Mouse (Mus musculus): ENCODE results near the gene Cux2. TPM values are rescaled to one million over a fixed set of nuclear protein-coding genes. Genes with fewer than 3 reads are reported as not detected.
A peak's percentile ranks its signal among the peaks of the same experiment; 100 is the strongest.

Gene Cux2
- total RNA-seq, 2 experiments from 2014 or later = 23.5 to 25.1 TPM

DNA sequence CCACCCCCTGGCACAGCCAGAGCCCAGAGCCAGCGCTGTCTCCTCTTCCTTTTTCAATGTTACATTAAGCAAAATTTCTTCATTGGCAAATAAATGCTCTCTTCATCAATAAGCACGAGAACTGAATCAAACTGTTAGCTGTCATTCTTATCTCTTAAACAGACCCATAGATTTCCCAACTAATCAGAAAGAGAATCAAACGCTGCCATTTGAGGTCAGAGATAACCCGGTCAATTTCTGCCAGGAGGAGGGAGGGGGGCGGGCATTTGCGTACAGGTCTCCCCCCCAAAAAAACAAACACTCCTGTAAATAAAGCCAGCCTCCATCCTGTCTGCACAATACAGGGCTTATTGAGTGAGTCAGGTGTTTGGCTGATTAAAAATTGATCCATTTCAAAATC lies 33.2 kb downstream of the Cux2 start:
- DNase-seq = no peak

DNA sequence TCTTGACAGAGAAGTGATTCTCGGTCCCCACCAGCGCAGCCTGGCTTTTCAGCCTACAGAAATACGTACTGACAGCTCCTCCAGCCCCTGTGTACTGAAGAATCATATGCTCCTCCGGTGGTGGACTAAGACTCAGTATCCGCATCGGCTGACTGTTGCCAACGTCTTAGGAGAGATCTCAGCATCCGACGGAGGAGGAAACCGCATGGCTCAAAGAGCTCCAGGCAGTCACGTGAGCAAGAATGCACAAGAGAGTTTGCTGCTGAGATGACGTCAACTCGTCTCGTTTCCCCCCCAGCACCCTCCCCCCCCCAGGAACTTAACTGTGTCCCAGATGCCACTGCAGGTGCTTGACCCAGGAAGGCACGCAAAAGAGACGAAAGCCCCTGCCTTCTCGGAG lies 34.8 kb downstream of the Cux2 start:
- DNase-seq = no peak

DNA sequence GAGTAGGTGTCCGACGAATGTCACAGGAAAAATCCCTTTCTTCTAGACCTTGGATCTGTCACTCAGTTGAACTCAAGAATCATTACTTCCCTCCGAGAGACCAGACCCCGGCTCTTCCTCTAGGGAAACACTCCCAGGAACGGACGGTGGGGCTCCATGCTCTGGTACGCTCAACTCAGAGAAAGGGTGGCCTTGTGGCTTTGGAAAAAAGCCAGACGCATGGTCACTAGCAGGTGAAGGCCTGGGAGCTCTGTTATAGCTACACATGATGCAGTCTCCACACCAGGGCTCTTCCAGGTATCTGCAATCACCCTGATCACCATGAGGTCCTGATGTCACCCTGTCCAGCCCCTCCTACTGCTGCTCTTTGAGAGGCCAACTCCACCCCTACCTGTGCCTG lies 35.2 kb downstream of the Cux2 start:
- peak; percentile 64 for DNase-seq

DNA sequence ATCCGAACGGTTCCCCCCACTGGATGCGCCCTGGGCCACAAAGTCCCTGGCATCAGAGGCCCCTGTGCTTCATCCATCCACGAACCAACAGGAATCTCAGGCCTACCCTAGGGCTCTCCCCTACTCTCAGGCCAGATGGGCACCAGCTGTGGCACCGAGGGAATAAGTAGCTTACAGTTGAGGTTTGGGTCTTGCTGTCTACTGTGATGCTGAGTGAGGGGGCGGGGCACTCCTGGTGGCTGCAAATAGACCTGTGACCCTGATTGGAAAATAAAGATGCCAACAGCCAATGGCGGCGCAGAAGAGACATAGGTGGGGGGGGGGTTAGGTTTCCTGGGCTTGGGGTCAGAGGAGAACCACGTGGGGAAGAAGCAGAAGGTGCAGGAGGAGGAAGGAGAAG lies 38.6 kb downstream of the Cux2 start:
- no peak for DNase-seq

DNA sequence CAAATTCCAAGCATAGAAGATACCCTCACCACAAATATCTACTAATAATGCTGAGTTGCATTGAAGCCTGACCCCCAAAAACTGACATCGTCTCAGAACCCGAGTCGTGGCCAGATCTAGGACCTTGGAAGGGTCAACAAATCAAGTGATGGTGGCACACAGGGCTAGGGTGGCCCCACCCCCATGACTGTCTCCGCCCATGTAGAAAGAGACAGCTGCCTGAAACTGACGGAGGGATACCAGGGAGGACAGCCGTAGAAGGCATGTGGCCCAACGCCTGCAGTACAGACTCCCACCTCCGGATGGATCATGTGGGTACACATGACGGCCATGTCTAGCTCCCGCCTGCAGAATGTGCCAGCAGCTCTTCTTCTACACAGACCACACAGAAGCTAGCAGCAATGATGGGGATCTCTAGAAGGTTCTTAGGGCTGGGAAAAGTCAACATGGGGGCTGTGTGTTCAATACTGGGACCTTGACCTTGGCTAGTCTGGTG lies 41.9 kb downstream of the Cux2 start:
- peak; percentile 35 for DNase-seq

DNA sequence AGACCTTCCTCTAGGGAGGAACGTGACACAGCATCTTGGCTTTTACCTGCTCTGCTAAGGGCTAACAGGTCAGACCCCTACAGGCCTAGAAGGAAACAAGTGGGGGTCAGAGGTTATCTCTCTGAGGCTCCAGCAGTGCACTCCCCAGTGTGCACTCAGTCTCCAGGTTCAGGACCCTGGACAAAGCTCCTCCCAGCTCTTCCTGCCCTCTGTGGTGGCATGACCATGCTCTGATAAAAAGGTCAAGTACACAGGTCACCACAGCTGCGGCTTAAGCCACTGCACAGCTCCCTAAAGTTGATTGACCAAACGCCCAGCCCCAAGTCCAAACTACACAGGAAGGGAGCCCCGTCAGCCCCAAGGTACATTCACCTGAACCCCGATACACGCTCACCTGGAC lies 46.4 kb downstream of the Cux2 start:
- no peak for DNase-seq

DNA sequence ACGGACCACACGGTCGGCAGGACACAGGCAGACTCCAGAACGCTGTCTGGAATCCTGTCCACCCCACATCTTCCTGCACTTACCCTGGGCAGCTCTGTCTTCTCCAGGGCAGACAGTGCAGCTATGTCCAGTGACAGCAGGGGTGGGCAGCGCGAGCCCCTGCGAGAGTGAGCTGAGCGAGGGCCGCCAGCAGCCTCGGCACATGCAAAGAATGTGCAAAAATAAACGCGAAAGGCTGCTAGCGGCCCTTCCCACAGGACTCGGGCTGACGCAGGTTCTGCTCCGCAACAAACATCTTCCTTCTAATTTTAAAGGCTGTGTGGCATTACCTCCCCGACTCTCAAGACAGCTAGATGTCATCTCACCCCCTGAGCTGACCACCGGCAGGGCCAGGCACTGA lies 47.8 kb downstream of the Cux2 start:
- no peak for DNase-seq

DNA sequence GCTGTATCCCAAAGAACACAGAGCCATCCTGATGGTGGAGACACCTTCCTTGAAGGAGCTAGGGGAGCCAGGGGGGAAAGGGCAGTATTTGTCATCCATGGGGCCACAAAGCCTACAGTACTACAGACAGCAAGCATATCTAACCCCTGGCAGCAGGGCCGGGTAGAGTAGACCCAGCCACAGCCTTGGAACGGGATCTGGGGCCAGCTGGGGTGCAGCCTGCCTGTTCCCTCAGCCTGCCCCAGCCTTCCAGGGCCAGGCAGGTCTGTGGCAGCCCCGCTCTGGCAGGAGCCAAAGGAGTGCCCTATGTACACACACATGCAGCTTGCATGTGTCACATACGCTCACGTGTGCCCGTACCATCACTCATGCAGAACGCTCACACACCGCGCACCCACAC lies 48.6 kb downstream of the Cux2 start:
- DNase-seq = no peak

DNA sequence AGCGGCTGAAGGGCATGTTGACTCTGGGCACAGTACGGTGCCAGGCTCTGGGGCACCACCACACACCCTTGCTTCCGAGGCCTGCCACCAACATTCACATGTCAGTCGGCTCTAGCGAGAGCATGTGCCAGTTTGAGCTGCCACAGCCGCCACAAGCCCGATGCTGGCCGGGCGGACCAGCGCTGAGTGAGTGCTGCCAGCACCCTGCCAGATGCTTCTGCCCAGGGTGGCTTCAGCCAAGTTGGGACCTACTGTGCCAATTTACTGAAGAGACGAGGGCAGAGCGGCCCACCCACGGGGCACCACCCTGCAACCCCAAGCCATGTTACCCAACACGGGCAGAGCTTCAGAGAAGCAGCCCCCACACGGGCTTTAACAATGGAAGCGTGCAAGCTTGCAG lies 49.5 kb downstream of the Cux2 start:
- no peak for DNase-seq

DNA sequence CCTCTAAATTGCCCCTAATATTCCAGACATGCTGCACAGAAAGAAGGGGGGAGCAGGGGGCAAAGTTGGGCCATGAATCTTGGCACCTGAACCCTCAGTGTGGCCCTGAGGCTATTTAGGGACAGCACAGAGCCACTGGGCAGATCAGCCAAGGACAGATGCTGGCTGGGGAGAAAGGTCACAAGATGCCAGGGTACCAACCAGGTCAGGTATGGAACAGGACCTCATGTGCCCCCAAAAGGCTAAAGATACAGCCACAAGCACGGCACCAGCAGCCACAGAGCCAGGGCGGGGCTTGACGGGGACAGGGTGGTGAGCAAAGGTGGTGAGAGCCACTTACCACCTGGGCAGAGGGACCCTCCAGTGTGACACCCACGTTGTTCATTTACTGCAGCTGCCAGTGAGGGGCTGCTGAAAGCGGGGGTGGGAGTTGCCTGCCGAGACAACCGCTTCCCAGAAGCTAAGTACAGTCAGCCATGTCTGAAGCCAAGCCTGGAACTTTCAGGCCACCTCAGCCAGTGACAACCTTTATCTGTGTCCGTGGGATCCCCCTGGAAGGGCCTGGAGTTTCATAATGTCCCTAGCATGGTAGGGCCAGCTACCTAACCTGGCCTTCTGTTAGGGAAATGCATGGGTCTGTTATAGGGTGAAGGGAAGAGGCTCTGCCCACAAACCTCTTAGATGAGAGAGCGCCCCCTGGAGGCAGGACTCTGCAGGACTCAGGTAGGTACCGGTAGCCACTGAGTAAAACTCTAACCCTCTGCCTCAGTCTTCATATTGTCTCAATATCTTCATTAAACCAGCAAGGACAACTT lies 50.7 kb downstream of the Cux2 start:
- peak; percentile 83 for DNase-seq

DNA sequence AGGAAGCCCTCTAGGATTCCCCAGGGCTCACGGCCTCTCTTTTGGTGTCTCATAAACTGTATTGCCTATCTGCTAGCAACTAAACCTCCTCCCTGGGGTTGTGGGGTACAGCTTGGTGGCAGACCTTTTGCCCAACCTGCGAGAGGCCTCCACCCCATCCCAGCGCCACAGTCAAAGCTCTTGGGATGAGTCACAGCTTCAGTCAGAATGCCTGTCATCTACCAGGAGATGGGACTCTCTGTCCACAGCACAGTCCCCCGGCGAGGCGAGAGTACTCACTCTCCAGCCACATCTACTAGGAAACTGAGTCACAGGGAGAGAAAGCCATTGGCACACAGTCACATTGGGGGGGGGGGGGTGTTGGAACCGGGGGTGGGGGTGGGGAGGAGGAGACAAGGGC lies 51.6 kb downstream of the Cux2 start:
- peak; percentile 35 for DNase-seq

DNA sequence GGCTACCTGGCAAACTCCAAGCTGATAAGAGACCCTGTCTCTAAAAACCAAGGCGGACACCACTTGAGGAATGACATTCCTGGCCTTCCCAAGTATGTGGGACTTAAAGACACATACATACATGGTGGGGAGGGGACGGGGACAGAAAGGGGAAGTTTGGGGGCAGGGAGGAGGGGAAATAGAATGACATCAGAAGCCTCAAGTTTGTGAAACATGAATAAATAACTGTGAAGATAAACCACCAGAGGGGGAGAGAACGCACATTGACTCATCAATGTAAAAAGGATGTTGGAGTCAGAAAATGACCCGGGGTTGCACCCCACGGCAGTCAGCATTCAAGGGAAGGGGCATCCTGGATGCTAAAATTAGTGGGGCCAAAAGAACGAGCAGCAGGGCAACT lies 53.2 kb downstream of the Cux2 start:
- no peak for DNase-seq

DNA sequence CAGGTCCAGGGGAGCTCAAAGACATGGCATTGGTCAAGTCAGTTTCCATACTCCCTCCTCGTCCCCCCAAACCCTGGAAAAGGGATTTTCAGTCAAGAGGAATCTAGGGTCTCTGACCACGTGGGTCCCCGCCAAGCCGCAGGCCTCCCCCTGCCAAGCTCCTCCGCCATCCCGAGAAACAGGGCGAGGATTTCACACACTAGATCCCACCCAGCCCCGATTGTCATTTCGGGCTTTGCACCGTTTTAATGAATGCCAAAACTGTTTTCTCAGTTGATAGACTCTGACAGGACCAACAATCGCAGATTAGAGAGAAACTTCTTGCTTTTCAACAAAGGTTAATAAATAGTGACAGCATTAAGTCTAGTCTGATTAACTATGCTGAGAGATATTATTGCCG lies 55.1 kb downstream of the Cux2 start:
- DNase-seq = no peak

DNA sequence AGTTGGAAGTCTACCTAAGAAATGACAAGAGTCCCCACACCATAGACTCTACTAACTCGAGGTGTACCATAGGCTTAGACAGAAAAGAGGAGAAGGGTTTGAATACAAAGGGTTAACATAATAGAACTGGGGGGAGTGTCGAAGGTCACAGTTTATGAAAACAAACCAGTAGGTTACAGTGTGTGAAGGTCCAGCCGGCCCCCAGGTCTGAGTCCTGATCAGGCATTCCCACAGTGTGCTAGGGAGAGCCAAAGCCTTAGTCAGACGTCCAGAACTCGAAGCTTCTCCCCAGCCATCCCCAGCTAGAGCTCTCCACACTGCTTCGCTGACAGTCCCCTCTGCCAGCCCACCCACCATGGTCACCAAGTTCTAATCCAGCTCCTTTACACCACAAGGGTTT lies 58.0 kb downstream of the Cux2 start:
- no peak for DNase-seq

DNA sequence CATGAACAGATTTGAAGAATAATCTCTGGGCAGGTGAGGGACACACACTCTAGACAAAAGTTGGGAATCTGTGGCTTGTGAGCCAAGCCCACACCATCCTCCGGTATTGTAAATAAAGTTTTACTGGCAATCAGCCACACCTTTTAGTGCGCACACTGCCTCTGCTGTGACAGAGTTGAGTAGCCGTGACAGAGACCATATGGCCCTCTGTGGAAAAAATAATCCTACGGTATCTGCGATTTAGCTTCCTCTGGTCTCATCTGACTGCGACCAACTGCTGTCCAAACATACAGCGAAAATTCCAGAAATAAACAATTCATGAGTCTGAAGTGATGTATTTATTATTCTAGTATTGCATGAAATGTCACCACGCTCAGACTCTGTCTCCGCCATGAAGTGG lies 64.0 kb downstream of the Cux2 start:
- DNase-seq = no peak

DNA sequence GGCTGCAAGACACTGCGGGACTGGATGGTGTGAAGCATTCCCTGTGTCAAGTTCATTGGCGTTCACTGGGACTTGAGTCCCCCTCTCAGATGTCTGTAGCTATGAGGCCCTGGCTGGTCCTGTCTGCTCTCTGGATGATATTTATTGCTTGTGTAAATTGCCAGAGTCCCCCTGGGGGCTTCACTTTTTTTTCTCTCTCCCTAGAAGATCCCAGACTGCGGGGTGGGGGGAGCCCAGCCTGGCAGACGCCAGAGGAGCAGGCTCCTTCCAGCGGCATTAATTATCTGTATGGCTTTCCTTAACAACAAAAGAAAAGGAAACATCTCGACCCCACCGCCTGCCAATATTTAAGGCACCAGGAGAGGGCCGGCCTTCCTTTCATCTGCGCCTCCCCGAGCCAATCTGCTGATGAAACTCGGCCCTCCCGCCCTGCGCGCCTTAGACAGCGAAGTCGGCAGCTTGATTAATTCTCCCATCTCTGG lies 68.2 kb downstream of the Cux2 start:
- DNase-seq = peak; percentile 45

DNA sequence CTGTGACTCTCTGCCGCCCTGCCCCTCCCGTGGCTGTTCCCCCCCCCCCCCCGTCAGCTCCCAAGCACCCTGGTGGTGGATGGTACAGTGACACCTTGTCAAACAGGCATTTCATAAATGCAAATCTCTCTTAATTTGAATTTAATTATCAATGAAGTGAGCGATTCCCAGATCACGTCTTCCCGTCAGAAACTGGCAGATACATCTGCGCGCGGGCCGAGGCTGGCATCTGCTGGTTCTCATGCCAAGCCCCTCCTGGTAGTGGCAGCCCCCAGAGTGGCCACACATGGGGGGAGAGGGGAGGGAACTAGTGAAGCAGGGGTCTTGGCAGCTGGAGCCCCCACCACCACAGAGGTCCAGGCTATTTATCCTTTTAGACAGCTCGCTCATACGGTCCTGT lies 73.6 kb downstream of the Cux2 start:
- no peak for DNase-seq

DNA sequence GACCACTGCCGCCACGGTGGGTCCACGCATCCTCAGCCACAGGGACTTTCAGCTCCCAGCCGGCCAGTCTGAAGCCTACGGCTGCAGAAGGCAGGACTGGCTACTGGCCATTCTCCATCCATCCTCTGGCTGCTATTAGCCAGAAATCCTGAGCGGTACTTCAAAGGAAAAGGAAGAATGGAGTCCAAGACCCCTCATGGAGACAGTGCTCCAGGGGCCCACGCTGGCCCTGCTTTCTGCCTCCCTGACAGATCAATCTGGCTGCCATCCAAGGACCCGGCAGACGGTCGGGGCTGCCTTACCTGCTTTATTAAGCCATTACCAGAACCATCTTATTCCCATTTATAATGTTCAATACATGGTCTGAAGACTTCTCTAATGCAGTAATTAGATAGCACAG lies 76.4 kb downstream of the Cux2 start:
- DNase-seq = no peak

DNA sequence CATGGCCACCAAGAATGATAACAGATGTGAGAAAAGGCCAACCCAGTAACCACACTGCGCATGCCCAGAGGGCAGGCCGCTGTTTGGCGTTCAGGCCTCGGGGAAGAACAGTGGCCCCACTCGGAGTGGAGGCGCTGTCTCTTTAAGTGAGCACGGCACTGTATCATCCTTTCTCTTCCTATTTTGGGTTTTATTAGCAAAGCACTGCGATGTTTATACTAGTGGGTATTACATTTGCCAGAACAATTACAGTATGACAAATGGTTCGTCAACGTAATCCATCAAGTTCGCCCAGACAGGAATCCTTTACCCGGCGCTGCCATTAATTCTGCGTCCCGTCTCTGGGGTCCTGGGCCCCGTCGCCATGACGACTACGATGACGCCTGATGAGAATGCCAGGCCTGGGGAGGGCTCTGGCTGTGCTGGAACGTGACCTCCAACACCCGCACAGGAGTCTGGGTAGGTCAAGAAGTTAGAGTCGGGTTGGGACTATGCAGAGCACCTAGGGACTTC lies 77.2 kb downstream of the Cux2 start:
- DNase-seq = peak; percentile 59

DNA sequence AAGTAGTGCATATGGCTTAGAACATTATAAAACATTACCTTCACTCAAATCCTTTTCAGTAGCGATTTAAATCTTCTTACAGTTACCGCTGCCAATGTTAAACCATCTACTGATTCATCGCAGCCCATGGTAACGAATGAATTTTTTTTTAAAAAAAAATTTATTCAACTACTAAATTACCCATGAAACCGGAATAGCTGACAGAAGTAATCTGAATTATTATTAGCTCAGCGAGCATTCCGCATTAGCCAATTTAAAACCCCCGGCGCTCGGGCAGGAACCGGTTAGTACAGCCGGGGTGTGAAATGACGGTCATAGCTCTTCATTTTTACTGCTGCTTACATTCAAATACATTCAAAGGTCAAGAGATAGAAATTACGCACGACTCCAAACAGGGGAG lies 80.9 kb downstream of the Cux2 start:
- no peak for DNase-seq

DNA sequence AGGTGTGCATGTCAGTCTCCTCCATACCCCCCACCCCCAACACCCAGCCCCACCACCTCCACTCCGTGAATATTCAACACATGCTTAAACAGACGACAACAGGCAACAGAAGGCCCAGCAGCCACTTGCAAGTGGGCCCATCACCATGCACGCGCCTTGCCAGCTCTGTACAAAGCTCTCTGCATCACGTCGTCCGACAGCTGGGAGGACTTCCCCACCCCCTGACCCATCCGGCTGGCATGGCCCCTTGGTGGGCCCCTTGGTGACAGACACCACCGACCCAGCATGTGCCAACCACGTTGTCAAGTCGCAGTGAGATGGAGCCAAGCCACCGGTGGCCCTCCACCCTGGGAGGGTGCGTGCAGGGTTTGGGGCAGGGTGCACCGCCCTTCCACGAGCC lies 81.5 kb downstream of the Cux2 start:
- no peak for DNase-seq

DNA sequence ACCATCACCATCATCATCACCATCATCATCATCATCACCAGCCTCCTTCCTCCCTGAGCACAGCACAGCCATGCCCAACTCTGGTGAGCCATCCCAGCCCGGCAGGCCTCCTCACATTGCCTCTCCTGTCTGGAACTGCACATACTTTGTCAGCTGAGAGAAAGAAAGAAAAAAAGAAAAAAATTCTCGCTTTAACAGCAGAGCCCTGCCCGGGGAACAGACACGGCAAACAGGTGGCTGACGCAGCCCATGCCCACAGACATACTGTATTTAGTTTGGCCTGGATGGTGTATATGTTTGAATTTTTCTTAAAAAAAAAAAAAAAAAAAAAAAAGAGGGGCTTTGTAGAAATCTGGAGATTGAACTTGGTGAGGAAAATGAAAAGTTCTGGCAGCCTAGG lies 82.4 kb downstream of the Cux2 start:
- no peak for DNase-seq

DNA sequence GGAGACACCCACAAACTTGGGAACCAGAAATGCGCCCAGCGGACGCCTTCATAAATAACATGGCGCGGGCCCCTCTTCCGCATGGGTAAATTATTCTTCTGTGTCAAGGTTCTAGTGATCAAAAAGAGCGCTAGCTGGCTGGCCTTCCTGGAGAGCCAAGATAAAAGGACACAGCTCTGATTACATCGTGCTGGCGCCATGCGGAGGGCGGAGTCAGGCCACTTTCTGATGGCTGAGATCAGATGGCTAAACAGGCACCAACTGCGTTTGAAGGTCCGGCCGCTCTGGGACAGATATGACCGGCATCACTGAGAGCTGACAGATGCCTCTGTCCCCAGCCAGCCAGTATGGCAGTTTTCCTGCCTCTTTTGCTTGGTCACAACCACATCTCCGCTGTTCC lies 83.0 kb downstream of the Cux2 start:
- DNase-seq = peak; percentile 80

DNA sequence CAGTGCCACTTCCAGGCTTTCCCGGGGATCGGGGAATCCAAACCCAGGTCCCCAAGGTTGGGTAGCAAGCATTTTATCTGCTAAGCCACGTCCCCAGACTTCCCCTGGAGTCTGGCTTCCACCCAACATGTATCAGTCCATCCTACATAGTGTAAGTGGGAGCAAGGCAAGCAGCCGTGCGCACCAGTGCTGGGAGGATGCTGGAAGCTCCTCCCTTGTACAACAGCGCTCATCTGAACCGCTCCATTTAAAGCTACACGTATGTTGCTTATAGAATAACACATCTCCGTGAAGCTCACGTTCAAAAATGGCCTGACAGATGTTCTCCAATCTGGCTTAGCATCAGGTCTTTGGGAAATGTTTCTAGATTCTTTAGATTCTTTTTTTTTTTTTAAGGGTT lies 86.9 kb downstream of the Cux2 start:
- DNase-seq = no peak
